Mouse (Mus musculus): Measurements from ENCODE around the gene Gm20521. TPM values are rescaled to one million over a fixed set of nuclear protein-coding genes. Genes with fewer than 3 reads are reported as not detected.

Gm20521 gene
- polyA plus RNA-seq, 1 experiment from 2014 or later, result 0.30 TPM

- no peak overlapping the region for H3K4me2 ChIP-seq
- no peaks in the 10 kb centered on the region for H3K36me3 ChIP-seq (ENCODE audit: poor library complexity, severe bottlenecking)
- no peak for ATAC-seq
- H3K4me3 ChIP-seq, result no peak overlapping the region
- H3K9ac ChIP-seq, result no peak overlapping the region
- H3K27me3 ChIP-seq, result no peaks in the 10 kb centered on the region
- no peak overlapping the region for H3K27ac ChIP-seq
- no peaks in the 10 kb centered on the region for H3K9me3 ChIP-seq (replicated peaks)
- H3K4me1 ChIP-seq, result peaks cover 8% of the 10 kb centered on the region
- WGBS, result 89% methylated on average over 4 of the region's 4 CpGs
These were observed 15.2 kb upstream of the Gm20521 start for GRCm38 (mm10) chr14:54868026-54868425.

GRCm38 (mm10) chr14:54870861-54871260, 12.4 kb upstream of the Gm20521 start, which contains the start of gene Homez:
TSS of gene Homez (minus strand) at chr14:54870961.
- no peaks in the 10 kb centered on the region for H3K9me3 ChIP-seq (replicated peaks)
- no peaks in the 10 kb centered on the region for H3K36me3 ChIP-seq (ENCODE audit: poor library complexity, severe bottlenecking)
- no peak within 1 kb of the TSS for H3K9ac ChIP-seq
- no peak within 1 kb of the TSS for H3K4me3 ChIP-seq
- WGBS, result 81% methylated on average over 5 of the region's 5 CpGs
- peaks cover 7% of the 10 kb centered on the region for H3K4me1 ChIP-seq
- ATAC-seq, result no peak
- no peak within 1 kb of the TSS for H3K27ac ChIP-seq
- H3K4me2 ChIP-seq, result no peak within 1 kb of the TSS
- no peaks in the 10 kb centered on the region for H3K27me3 ChIP-seq

- ATAC-seq, result no peak
- Histone ChIP-seq H3K36me3 (ENCODE audit: poor library complexity, severe bottlenecking) (no peaks in the 10 kb centered on the region), H3K4me2 (no peak overlapping the region), H3K4me3 (no peak overlapping the region), H3K27ac (no peak overlapping the region), H3K9me3 (replicated peaks) (no peaks in the 10 kb centered on the region), H3K27me3 (peaks cover 7% of the 10 kb centered on the region; the same call in 1 of the 2 replicates), H3K9ac (no peak overlapping the region), H3K4me1 (peaks cover 16% of the 10 kb centered on the region)
- WGBS, result 88% methylated on average over 3 of the region's 3 CpGs
These were observed 9.1 kb upstream of the Gm20521 start for GRCm38 (mm10) chr14:54874165-54874564.

GRCm38 (mm10) chr14:54875844-54876538, 7.2 kb upstream of the Gm20521 start:
- no peaks in the 10 kb centered on the region for H3K36me3 ChIP-seq (ENCODE audit: poor library complexity, severe bottlenecking)
- H3K9ac ChIP-seq, result peak overlapping the region; percentile 91
- peak overlapping the region; percentile 90 for H3K27ac ChIP-seq
- H3K4me3 ChIP-seq, result peak overlapping the region; percentile 77
- H3K4me2 ChIP-seq, result peak overlapping the region; percentile 99
- peaks cover 7% of the 10 kb centered on the region; the same call in 1 of the 2 replicates for H3K27me3 ChIP-seq
- peaks cover 16% of the 10 kb centered on the region for H3K4me1 ChIP-seq
- ATAC-seq, result peak; percentile 65
- 2% methylated on average over 36 of the region's 36 CpGs for WGBS
- H3K9me3 ChIP-seq (replicated peaks), result no peaks in the 10 kb centered on the region

- no peaks in the 10 kb centered on the region for H3K9me3 ChIP-seq (replicated peaks)
- WGBS, result 1% methylated on average over 63 of the region's 72 CpGs
- H3K27ac ChIP-seq, result peak overlapping the region; percentile 90
- no peaks in the 10 kb centered on the region for H3K36me3 ChIP-seq (ENCODE audit: poor library complexity, severe bottlenecking)
- peak overlapping the region; percentile 91 for H3K9ac ChIP-seq
- H3K4me2 ChIP-seq, result peak overlapping the region; percentile 99
- peaks cover 16% of the 10 kb centered on the region for H3K4me1 ChIP-seq
- H3K4me3 ChIP-seq, result peak overlapping the region; percentile 77
- peak; percentile 95 for ATAC-seq
- H3K27me3 ChIP-seq, result peaks cover 7% of the 10 kb centered on the region; the same call in 1 of the 2 replicates
These were observed 6.6 kb upstream of the Gm20521 start for GRCm38 (mm10) chr14:54876539-54877047.

- under 1% methylated on average over 58 of the region's 61 CpGs for WGBS
- H3K4me1 ChIP-seq, result peaks cover 16% of the 10 kb centered on the region
- peak within 1 kb of the TSS; percentile 99 for H3K4me2 ChIP-seq
- peak within 1 kb of the TSS; percentile 77 for H3K4me3 ChIP-seq
- H3K9ac ChIP-seq, result peak within 1 kb of the TSS; percentile 91
- peak; percentile 84 for ATAC-seq
- peaks cover 7% of the 10 kb centered on the region; the same call in 1 of the 2 replicates for H3K27me3 ChIP-seq
- no peaks in the 10 kb centered on the region for H3K36me3 ChIP-seq (ENCODE audit: poor library complexity, severe bottlenecking)
- peak within 1 kb of the TSS; percentile 90 for H3K27ac ChIP-seq
- no peaks in the 10 kb centered on the region for H3K9me3 ChIP-seq (replicated peaks)
These were observed 6.1 kb upstream of the Gm20521 start, which contains the start of gene Ppp1r3e for GRCm38 (mm10) chr14:54877048-54877715. TSS of gene Ppp1r3e (minus strand) at chr14:54877550.

GRCm38 (mm10) chr14:54884022-54884712, 926 bp downstream of the Gm20521 start:
- Histone ChIP-seq H3K27me3 (no peaks in the 10 kb centered on the region), H3K4me2 (peak overlapping the region; percentile 72), H3K4me3 (peak overlapping the region; percentile 68), H3K27ac (peak overlapping the region; percentile 90), H3K36me3 (ENCODE audit: poor library complexity, severe bottlenecking) (peaks cover 21% of the 10 kb centered on the region), H3K9ac (peak overlapping the region; percentile 81), H3K9me3 (replicated peaks) (no peaks in the 10 kb centered on the region), H3K4me1 (peaks cover 24% of the 10 kb centered on the region)
- no peak; the same call in 1 of the 2 replicates for ATAC-seq
- WGBS, result 32% methylated on average over 21 of the region's 21 CpGs

- Histone ChIP-seq H3K9ac (peak overlapping the region; percentile 81; the same call in 1 of the 2 replicates), H3K9me3 (replicated peaks) (no peaks in the 10 kb centered on the region), H3K4me1 (peaks cover 24% of the 10 kb centered on the region), H3K27ac (no peak overlapping the region), H3K27me3 (no peaks in the 10 kb centered on the region), H3K4me2 (peak overlapping the region; percentile 72; the same call in 1 of the 2 replicates), H3K36me3 (ENCODE audit: poor library complexity, severe bottlenecking) (peaks cover 21% of the 10 kb centered on the region), H3K4me3 (no peak overlapping the region)
- 90% methylated on average over 11 of the region's 11 CpGs for WGBS
- no peak for ATAC-seq
These were observed 2.1 kb downstream of the Gm20521 start for GRCm38 (mm10) chr14:54885309-54885708.

GRCm38 (mm10) chr14:54892200-54892599, 9.0 kb downstream of the Gm20521 start, which contains the start of gene Pabpn1:
TSS of gene Pabpn1 (plus strand) at chr14:54892500.
- Histone ChIP-seq H3K36me3 (ENCODE audit: poor library complexity, severe bottlenecking) (peaks cover 22% of the 10 kb centered on the region), H3K27me3 (no peaks in the 10 kb centered on the region), H3K4me2 (peak within 1 kb of the TSS; percentile 76), H3K27ac (peak within 1 kb of the TSS; percentile 82), H3K9me3 (replicated peaks) (no peaks in the 10 kb centered on the region), H3K4me3 (peak within 1 kb of the TSS; percentile 93), H3K9ac (peak within 1 kb of the TSS; percentile 49; the same call in 1 of the 2 replicates), H3K4me1 (peaks cover 19% of the 10 kb centered on the region)
- ATAC-seq, result no peak
- 86% methylated on average over 3 of the region's 3 CpGs for WGBS

GRCm38 (mm10) chr14:54893651-54894181, 10.5 kb downstream of the Gm20521 start:
- Histone ChIP-seq H3K36me3 (ENCODE audit: poor library complexity, severe bottlenecking) (peaks cover 31% of the 10 kb centered on the region), H3K27ac (peak overlapping the region; percentile 94), H3K9ac (peak overlapping the region; percentile 98), H3K4me1 (peaks cover 19% of the 10 kb centered on the region), H3K4me3 (peak overlapping the region; percentile 93), H3K9me3 (replicated peaks) (no peaks in the 10 kb centered on the region), H3K4me2 (peak overlapping the region; percentile 76), H3K27me3 (no peaks in the 10 kb centered on the region)
- peak; percentile 98 for ATAC-seq
- WGBS, result under 1% methylated on average over 38 of the region's 38 CpGs

All from forebrain, embryonic 13.5 days (tissue).